Mouse (Mus musculus): Measurements from ENCODE around the gene Adgrg5. TPM values are rescaled to one million over a fixed set of nuclear protein-coding genes. Genes with fewer than 3 reads are reported as not detected.

Adgrg5 gene
- polyA plus RNA-seq, 1 experiment from 2014 or later: 5.5 TPM

GRCm38 (mm10) chr8:94966578-94966977 is 43.1 kb downstream of the Adgrg5 start:
- DNase-seq (ENCODE audit: low spot score): peak; percentile 73

- no peak for DNase-seq (ENCODE audit: low spot score)
Observed at GRCm38 (mm10) chr8:94967071-94967470, 43.6 kb downstream of the Adgrg5 start.

GRCm38 (mm10) chr8:94967554-94967953 is 44.1 kb downstream of the Adgrg5 start:
- DNase-seq (ENCODE audit: low spot score): no peak

- DNase-seq (ENCODE audit: low spot score): peak; percentile 74
Observed at GRCm38 (mm10) chr8:94973270-94973669, 49.8 kb downstream of the Adgrg5 start.

- no peak for DNase-seq (ENCODE audit: low spot score)
Observed at GRCm38 (mm10) chr8:94973786-94974185, 50.3 kb downstream of the Adgrg5 start.

- DNase-seq (ENCODE audit: low spot score): no peak
Observed at GRCm38 (mm10) chr8:94974467-94975165, 51.1 kb downstream of the Adgrg5 start, which contains the start of gene Adgrg1. Gene Adgrg1 (plus strand): TSS chr8:94974751.

- peak; percentile 80 for DNase-seq (ENCODE audit: low spot score)
Observed at GRCm38 (mm10) chr8:94976651-94977417, 53.3 kb downstream of the Adgrg5 start.

- DNase-seq (ENCODE audit: low spot score): no peak
Observed at GRCm38 (mm10) chr8:94978131-94978530, 54.6 kb downstream of the Adgrg5 start.

GRCm38 (mm10) chr8:94978593-94979319 is 55.3 kb downstream of the Adgrg5 start:
- no peak for DNase-seq (ENCODE audit: low spot score)

GRCm38 (mm10) chr8:94980176-94980575 is 56.7 kb downstream of the Adgrg5 start:
- no peak for DNase-seq (ENCODE audit: low spot score)

GRCm38 (mm10) chr8:94980976-94981375 is 57.5 kb downstream of the Adgrg5 start:
- no peak for DNase-seq (ENCODE audit: low spot score)

GRCm38 (mm10) chr8:94981848-94982247 is 58.4 kb downstream of the Adgrg5 start:
- DNase-seq (ENCODE audit: low spot score): no peak

GRCm38 (mm10) chr8:94983146-94983545 is 59.7 kb downstream of the Adgrg5 start:
- DNase-seq (ENCODE audit: low spot score): no peak

- DNase-seq (ENCODE audit: low spot score): no peak
Observed at GRCm38 (mm10) chr8:94983881-94984516, 60.5 kb downstream of the Adgrg5 start.

- peak; percentile 72 for DNase-seq (ENCODE audit: low spot score)
Observed at GRCm38 (mm10) chr8:94985023-94985422, 61.5 kb downstream of the Adgrg5 start.

GRCm38 (mm10) chr8:94986676-94987075 is 63.2 kb downstream of the Adgrg5 start:
- no peak for DNase-seq (ENCODE audit: low spot score)

GRCm38 (mm10) chr8:94987553-94987952 is 64.1 kb downstream of the Adgrg5 start:
- no peak for DNase-seq (ENCODE audit: low spot score)

- DNase-seq (ENCODE audit: low spot score): no peak
Observed at GRCm38 (mm10) chr8:94988619-94989018, 65.1 kb downstream of the Adgrg5 start.

- no peak for DNase-seq (ENCODE audit: low spot score)
Observed at GRCm38 (mm10) chr8:94989711-94990110, 66.2 kb downstream of the Adgrg5 start.

- DNase-seq (ENCODE audit: low spot score): no peak
Observed at GRCm38 (mm10) chr8:94990598-94991453, 67.3 kb downstream of the Adgrg5 start.

All from thymus, postnatal 0 days (tissue).